9 mouse cellular contexts compared by ENCODE assay signal in genomic region chr7:19663940-19664339, GRCm38 (mm10). TPM values are rescaled to one million over a fixed set of nuclear protein-coding genes. Genes with fewer than 3 reads are reported as not detected.
DNase-seq lines count a peak whose midpoint lies in the region.
"Had no signal": no experiment of that assay in that cellular context is flagged by ENCODE, and none has a peak within 500 bp of the region (broad histone marks: within the 10 kb centered on the region; RNA-seq: fewer than 3 reads in every experiment).

No protein-coding gene starts in this region.

- peaks cover 24% of the 10 kb centered on the region for H3K4me1 ChIP-seq in midbrain, embryonic 10.5 days

- peak overlapping the region; percentile 92 for H3K27ac ChIP-seq in midbrain, embryonic 10.5 days (replicated peaks)

- H3K9me3 ChIP-seq in midbrain, embryonic 10.5 days (replicated peaks) = 0 out of 2 replicates have a peak, but pooled peaks cover 3% of the 10 kb centered on the region

- peak overlapping the region; percentile 99 for H3K4me3 ChIP-seq in midbrain, embryonic 10.5 days

- no peaks in the 10 kb centered on the region for H3K27me3 ChIP-seq in midbrain, embryonic 10.5 days (ENCODE audit: low read depth, poor library complexity, severe bottlenecking)

- 22% methylated on average over 8 of the region's 8 CpGs for WGBS in midbrain, embryonic 10.5 days

- peaks cover 38% of the 10 kb centered on the region for H3K36me3 ChIP-seq in midbrain, embryonic 10.5 days

- peak; percentile 17 to 19 for DNase-seq in layer of hippocampus, postnatal 10 days (ENCODE audit: low spot score in 2 of 2)
- DNase-seq in layer of hippocampus, postnatal 25 days (ENCODE audit: extremely low spot score in 1 of 2, low spot score in 1 of 2) = no peak
- peak; percentile 67 for DNase-seq in cerebellum, adult 9-11 months
- DNase-seq in heart, postnatal 4 days = peak; percentile 14
- DNase-seq in midbrain, embryonic 10.5 days (ENCODE audit: low spot score) = no peak
- no peak for DNase-seq in urinary bladder, adult 2 months (ENCODE audit: low spot score)
- no peak for DNase-seq in urinary bladder, postnatal 36 days (ENCODE audit: low spot score in 2 of 2)
- no peak for DNase-seq in layer of hippocampus, adult 8-10 months (ENCODE audit: low spot score in 2 of 2)

RNA-seq across cellular contexts. Expression of gene Clptm1, which starts 0.9 kb away (rescaled TPM):
- 100 to 1,000 TPM; 140 to 143 TPM for total RNA-seq in layer of hippocampus, postnatal 10 days (2021)
- total RNA-seq in layer of hippocampus, postnatal 25 days (2021) = 100 to 1,000 TPM; 148 TPM
- 10 to 100 TPM; 98.0 to 99.1 TPM for total RNA-seq in heart, postnatal 4 days (2021)
- 82.3 and 88.4 TPM in 2 replicates for polyA plus RNA-seq in midbrain, embryonic 10.5 days (2016; fragmentation: Nextera tagmentation; extraction: Ambion mirVana)
- 54.8 and 64.2 TPM in 2 replicates for polyA plus RNA-seq in urinary bladder, adult 2 months (2012; rRNA removed)
- total RNA-seq in layer of hippocampus, adult 8-10 months (2022) = 100 to 1,000 TPM; 140 to 150 (median 146) TPM

RNA-seq across cellular contexts. Expression of gene Apoc2, which starts 13.8 kb away (rescaled TPM):
- not detected for total RNA-seq in layer of hippocampus, postnatal 10 days (2021)
- total RNA-seq in layer of hippocampus, postnatal 25 days (2021) = not detected
- total RNA-seq in heart, postnatal 4 days (2021) = under 1 TPM in 1 of 2 experiments, not detected in 1; 0.52 TPM
- 0.22 and 0.26 TPM in 2 replicates for polyA plus RNA-seq in midbrain, embryonic 10.5 days (2016; fragmentation: Nextera tagmentation; extraction: Ambion mirVana)
- 0.86 and 1.1 TPM in 2 replicates for polyA plus RNA-seq in urinary bladder, adult 2 months (2012; rRNA removed)
- under 1 TPM in 1 of 4 experiments, not detected in 3; 0.66 TPM for total RNA-seq in layer of hippocampus, adult 8-10 months (2022)
- total RNA-seq: common myeloid progenitor, adult 5-6 weeks had no signal

RNA-seq across cellular contexts. Expression of gene Gm44805, which starts 17.3 kb away (rescaled TPM):
- total RNA-seq in layer of hippocampus, postnatal 10 days (2021) = not detected
- total RNA-seq in layer of hippocampus, postnatal 25 days (2021) = not detected
- total RNA-seq in heart, postnatal 4 days (2021) = not detected
- polyA plus RNA-seq in midbrain, embryonic 10.5 days (2016; fragmentation: Nextera tagmentation; extraction: Ambion mirVana) = not detected in 2 replicates
- polyA plus RNA-seq in urinary bladder, adult 2 months (2012; rRNA removed) = not detected in 2 replicates
- total RNA-seq in layer of hippocampus, adult 8-10 months (2022) = not detected
- total RNA-seq: common myeloid progenitor, adult 5-6 weeks had no signal

RNA-seq across cellular contexts. Expression of gene Apoc4, which starts 17.3 kb away (rescaled TPM):
- not detected for total RNA-seq in layer of hippocampus, postnatal 10 days (2021)
- total RNA-seq in layer of hippocampus, postnatal 25 days (2021) = not detected
- total RNA-seq in heart, postnatal 4 days (2021) = not detected
- polyA plus RNA-seq in midbrain, embryonic 10.5 days (2016; fragmentation: Nextera tagmentation; extraction: Ambion mirVana) = not detected in 2 replicates
- 0.19 and 0.28 TPM in 2 replicates for polyA plus RNA-seq in urinary bladder, adult 2 months (2012; rRNA removed)
- 1 to 10 TPM in 1 of 4 experiments, not detected in 3; 1.2 TPM for total RNA-seq in layer of hippocampus, adult 8-10 months (2022)
- total RNA-seq: common myeloid progenitor, adult 5-6 weeks had no signal

RNA-seq across cellular contexts. Expression of gene Apoc1, which starts 28.5 kb away (rescaled TPM):
- 1 to 10 TPM; 4.3 to 6.5 TPM for total RNA-seq in layer of hippocampus, postnatal 10 days (2021)
- total RNA-seq in layer of hippocampus, postnatal 25 days (2021) = 1 to 10 TPM; 4.8 to 7.5 TPM
- 1 to 10 TPM; 1.9 to 3.0 TPM for total RNA-seq in heart, postnatal 4 days (2021)
- polyA plus RNA-seq in midbrain, embryonic 10.5 days (2016; fragmentation: Nextera tagmentation; extraction: Ambion mirVana) = 1.7 and 1.9 TPM in 2 replicates
- 54.0 and 72.3 TPM in 2 replicates for polyA plus RNA-seq in urinary bladder, adult 2 months (2012; rRNA removed)
- total RNA-seq in layer of hippocampus, adult 8-10 months (2022) = 10 to 100 TPM in 1 of 4 experiments, 1 to 10 TPM in 3; 5.3 to 10.7 (median 6.0) TPM

Comparison
In these comparisons a context has a peak if more than half of its experiments do, and no peak if none do; other contexts are left out.
1. DNase-seq: peak in layer of hippocampus, postnatal 10 days (2 of 2), cerebellum, adult 9-11 months (single experiment) and heart, postnatal 4 days (single experiment); none in layer of hippocampus, postnatal 25 days (0 of 2), midbrain, embryonic 10.5 days (single experiment), urinary bladder, adult 2 months (single experiment), urinary bladder, postnatal 36 days (0 of 2) and layer of hippocampus, adult 8-10 months (0 of 2).